Mouse (Mus musculus) mature B cell (primary cell): ENCODE measurements around the gene AL731706.2.
"Not testable (repeated sequence)": the region's sequence is repeated elsewhere in the genome, so short reads cannot be mapped to it uniquely, and the experiment has no call there.

Source experiments
- in situ Hi-C: fragments of 300-500 bp; cut with MboI; formaldehyde crosslinking; loops from 2 replicates; pipeline ENCODE4 v1.14.3; 2019

Gene AL731706.2

GRCm38 (mm10) chr2:136885579-136885978, at the start of gene AL731706.2:
AL731706.2 (minus strand) TSS chr2:136885679.
- in situ Hi-C loops: no loop called here

GRCm38 (mm10) chr2:136921003-136921408, 35.5 kb upstream of the AL731706.2 start:
- in situ Hi-C loops: no loop called here

GRCm38 (mm10) chr2:136920257-136920993, 34.9 kb upstream of the AL731706.2 start:
- in situ Hi-C loops: no loop called here

DNA sequence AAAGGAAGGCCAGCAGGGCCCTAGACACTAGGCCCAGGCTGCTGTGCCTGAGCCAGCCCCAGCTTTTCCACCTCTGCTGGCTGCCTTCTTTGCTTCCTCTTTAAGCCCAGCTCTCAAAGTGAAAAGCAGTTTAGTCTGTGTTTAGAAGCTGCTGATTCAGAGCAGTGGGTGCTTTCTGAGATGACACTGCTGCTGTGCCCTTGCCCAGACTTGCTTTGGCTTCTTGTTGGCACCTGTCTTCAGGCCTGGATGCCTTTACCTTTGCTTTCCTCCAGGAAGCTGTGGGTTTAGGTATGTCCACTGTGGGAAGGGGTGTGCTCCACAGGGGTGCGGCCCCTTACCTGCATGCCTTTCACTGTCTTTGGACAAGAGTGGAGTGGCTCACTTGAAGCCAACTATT, 34.0 kb upstream of the AL731706.2 start:
- in situ Hi-C loops: no loop called here

- in situ Hi-C loops: no loop called here
Observed at GRCm38 (mm10) chr2:136914334-136914902, 28.9 kb upstream of the AL731706.2 start.

- in situ Hi-C loops: no loop called here
Observed at GRCm38 (mm10) chr2:136913021-136913420, 27.5 kb upstream of the AL731706.2 start.

GRCm38 (mm10) chr2:136911958-136912411, 26.5 kb upstream of the AL731706.2 start:
- in situ Hi-C loops: no loop called here

GRCm38 (mm10) chr2:136909298-136909697, 23.8 kb upstream of the AL731706.2 start:
- in situ Hi-C loops: no loop called here

DNA sequence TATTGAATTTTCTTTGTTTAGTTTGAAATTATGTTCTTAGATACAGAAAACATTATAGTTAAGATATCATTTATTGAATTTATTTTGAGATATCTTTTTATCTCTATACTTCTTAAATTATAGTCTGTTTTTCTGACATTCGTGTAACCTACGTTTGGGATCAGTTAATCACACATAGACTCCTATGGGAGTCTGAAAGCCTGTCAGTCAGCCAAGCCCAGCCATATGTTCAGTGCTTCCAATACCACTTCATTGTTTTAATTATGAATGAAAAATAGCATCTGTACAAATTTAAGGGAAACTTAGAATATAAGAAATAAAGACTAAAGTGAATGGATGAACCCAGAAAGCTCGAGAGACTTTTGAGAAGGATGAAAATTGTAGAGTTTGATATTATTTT, 23.1 kb upstream of the AL731706.2 start:
- in situ Hi-C loops: no loop called here

GRCm38 (mm10) chr2:136896131-136896530, 10.7 kb upstream of the AL731706.2 start:
- in situ Hi-C loops: no loop called here

- in situ Hi-C loops: no loop called here
Observed at GRCm38 (mm10) chr2:136894494-136894893, 9.0 kb upstream of the AL731706.2 start.

GRCm38 (mm10) chr2:136891951-136892371, 6.5 kb upstream of the AL731706.2 start:
- in situ Hi-C loops: no loop called here

DNA sequence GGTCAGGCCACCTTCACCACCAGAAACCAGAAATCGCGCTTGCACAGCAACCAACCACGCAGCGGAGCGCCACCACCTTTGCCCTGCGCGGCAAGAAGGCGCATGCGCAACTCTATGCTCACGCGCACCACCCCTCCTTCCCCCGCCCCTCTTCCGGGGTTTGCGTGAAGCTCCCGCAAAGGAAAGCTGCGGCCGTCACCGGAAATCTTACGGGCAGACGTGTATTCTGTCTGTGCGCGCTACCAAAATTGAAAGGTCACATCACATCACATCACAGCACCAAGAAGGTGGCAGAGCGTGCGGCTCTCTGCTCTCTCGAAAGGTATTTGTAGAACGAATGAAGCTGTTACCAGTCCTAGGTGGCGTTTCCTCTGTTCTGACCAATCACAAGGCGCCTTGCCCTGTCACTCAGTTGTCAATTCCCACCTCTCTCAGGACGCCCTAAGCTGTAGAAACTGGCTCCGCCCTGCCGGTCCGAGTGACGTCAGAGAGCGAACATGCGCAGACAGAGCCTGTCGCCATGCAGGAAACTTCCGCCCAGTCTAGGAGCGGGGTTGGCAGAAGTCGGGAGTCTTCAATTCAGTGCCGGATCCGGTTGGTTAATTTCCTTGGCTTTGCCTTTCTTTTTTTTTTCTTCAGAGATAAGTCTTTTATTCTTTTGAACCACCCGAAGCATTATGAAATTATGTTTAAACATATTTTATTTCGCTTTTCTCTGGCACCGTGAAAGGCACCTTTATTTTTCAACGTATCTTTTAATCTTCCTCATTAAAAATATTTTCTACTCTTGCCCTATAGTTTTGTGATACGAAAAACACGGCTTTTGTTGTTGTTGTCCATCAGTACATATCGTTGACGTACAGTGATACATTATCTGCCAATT, 5.8 kb upstream of the AL731706.2 start, which contains the start of the genes Slx4ip, AL731706.1 and Mkks:
TSS of gene Slx4ip (plus strand) at position 151 of the 883 bp plus-strand sequence.
TSS of gene AL731706.1 (minus strand) at position 322 of the 883 bp plus-strand sequence.
TSS of gene Mkks (minus strand) at position 322 of the 883 bp plus-strand sequence.
- in situ Hi-C loops: no loop called here

DNA sequence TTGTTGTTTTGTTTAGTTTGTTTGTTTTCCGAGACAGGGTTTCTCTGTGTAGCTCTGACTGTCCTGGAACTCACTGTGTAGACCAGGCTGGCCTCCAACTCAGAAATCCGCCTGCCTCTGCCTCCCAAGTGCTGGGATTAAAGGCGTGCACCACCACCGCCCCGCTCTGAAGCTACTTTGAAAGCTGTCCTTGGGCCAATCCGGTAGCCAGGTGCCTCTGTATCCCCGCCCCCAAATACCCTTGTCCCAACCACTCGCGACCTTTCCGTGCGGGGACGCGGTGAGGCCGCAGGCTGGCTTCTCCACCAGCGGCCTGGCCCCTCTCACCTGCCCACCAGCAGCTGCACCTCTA, 5.2 kb upstream of the AL731706.2 start:
- in situ Hi-C loops: not testable (repeated sequence)

GRCm38 (mm10) chr2:136886846-136887245, 1.4 kb upstream of the AL731706.2 start:
- in situ Hi-C loops: no loop called here

DNA sequence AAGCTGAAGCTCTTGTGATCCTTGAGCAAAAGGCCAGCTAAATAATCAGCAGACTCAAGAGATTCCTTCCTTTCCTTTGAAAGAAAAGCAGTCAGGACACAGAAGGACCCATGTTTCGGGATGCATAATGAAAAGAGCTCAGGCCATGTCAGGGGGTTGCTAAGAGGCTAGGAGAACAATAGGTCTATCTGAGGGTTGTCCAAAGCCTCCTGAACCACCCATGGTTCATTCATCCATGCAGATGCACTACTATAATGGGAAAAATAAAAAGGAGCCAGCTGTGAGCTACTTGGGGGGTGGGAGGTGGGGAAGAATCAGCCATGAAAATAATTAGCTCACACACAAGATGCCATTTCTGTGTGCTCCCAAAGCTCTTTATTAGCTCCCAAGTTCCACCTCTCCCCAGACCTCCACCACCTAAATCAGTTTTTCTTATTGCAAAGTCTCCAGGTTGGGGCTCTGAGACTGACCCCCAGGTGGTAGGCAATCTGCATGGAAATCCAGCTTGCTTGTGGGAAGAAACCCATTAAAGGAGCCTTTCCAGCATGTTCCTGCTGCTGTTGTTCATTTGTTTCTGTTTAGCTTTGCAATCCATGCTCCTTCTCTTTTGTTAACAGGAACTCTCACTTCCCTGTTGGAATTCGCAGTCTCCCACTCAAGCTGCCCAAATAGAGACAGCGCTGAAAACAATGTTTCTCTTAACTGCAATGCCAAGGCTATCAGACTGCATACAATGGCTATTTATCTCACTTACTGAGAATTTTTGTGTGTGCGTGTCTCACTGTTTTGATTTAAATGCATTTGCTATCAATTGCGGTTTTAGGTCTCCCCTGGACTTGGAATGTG, 30.7 kb downstream of the AL731706.2 start:
- in situ Hi-C loops: no loop called here

GRCm38 (mm10) chr2:136850366-136850765, 35.1 kb downstream of the AL731706.2 start:
- in situ Hi-C loops: no loop called here

DNA sequence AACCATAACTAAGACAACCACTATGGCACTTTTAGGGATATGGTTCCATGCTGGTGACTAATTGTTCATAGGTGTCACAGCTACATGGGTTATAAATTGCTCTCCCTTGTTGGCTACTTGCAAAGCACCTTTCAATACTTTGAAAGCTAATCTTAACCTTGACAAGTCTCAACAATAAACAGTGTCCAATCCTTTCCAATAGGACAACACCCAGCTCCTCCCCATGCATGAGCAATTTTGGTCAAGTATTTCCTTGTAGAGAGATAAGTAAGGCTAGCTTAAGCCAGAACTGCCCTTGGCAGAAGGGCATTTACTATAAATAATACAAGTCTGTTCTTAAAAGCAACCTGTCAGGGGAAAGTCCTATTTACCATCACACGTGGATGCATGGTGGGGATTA, 47.5 kb downstream of the AL731706.2 start:
- in situ Hi-C loops: no loop called here

- in situ Hi-C loops: no loop called here
Observed at GRCm38 (mm10) chr2:136835882-136836281, 49.6 kb downstream of the AL731706.2 start.
